Comparison of ENCODE assay signal across 16 mouse cellular contexts in genomic region chr17:84776362-84777000, GRCm38 (mm10). TPM values are rescaled to one million over a fixed set of nuclear protein-coding genes. Genes with fewer than 3 reads are reported as not detected.
A peak's percentile ranks its signal among the peaks of the same experiment; 100 is the strongest.
DNase-seq lines count a peak whose midpoint lies in the region; ATAC-seq and TF ChIP-seq lines count a peak whose summit lies in the region.
"Had no signal": no experiment of that assay in that cellular context is flagged by ENCODE, and none has a peak within 500 bp of the region (broad histone marks: within the 10 kb centered on the region; RNA-seq: fewer than 3 reads in every experiment).

No protein-coding gene starts in this region.

- WGBS in hindbrain, embryonic 12.5 days = 91% methylated on average over 16 of the region's 16 CpGs
- WGBS in hindbrain, embryonic 14.5 days = 94% methylated on average over 16 of the region's 16 CpGs
- WGBS in liver, postnatal 0 days (ENCODE audit: insufficient replicate concordance) = 48% methylated on average over 16 of the region's 16 CpGs

- no peak for ATAC-seq in hindbrain, embryonic 12.5 days (ENCODE audit: low FRiP score)
- ATAC-seq in hindbrain, embryonic 14.5 days (ENCODE audit: low FRiP score) = no peak
- ATAC-seq in liver, postnatal 0 days = peak; percentile 98

- H3K36me3 ChIP-seq in hindbrain, embryonic 12.5 days = peaks cover 22% of the 10 kb centered on the region; the same call in 1 of the 2 replicates
- peaks cover 37% of the 10 kb centered on the region for H3K36me3 ChIP-seq in hindbrain, embryonic 14.5 days (replicated peaks; ENCODE audit: control insufficient read depth, insufficient read depth)
- H3K36me3 ChIP-seq in erythroblast, embryonic 14.5 days (ENCODE audit: control insufficient read depth) = peaks cover 66% of the 10 kb centered on the region
- H3K36me3 ChIP-seq in liver, postnatal 0 days (replicated peaks; ENCODE audit: insufficient read depth, low read length) = peaks cover 49% of the 10 kb centered on the region

- peak; percentile 100 for TF ChIP-seq EP300 in liver, postnatal 0 days (IDR thresholded peaks at IDR 0.05; ENCODE audit: low read depth)

- H3K9me3 ChIP-seq in hindbrain, embryonic 12.5 days (replicated peaks) = no peaks in the 10 kb centered on the region
- no peaks in the 10 kb centered on the region for H3K9me3 ChIP-seq in hindbrain, embryonic 14.5 days (ENCODE audit: control insufficient read depth, low read length)
- no peaks in the 10 kb centered on the region for H3K9me3 ChIP-seq in erythroblast, embryonic 14.5 days (ENCODE audit: control insufficient read depth, low read length)
- no peaks in the 10 kb centered on the region for H3K9me3 ChIP-seq in liver, postnatal 0 days (ENCODE audit: low read length)
- H3K9me3 ChIP-seq: forebrain, embryonic 12.5 days; midbrain, embryonic 12.5 days had no signal

- no peak overlapping the region for H3K4me2 ChIP-seq in hindbrain, embryonic 12.5 days (replicated peaks)
- H3K4me2 ChIP-seq in hindbrain, embryonic 14.5 days (replicated peaks) = no peak overlapping the region
- H3K4me2 ChIP-seq in liver, postnatal 0 days (ENCODE audit: low read depth, low read length) = peak overlapping the region; percentile 66
- H3K4me2 ChIP-seq: forebrain, embryonic 12.5 days; midbrain, embryonic 12.5 days had no signal

- H3K27me3 ChIP-seq in hindbrain, embryonic 12.5 days = no peaks in the 10 kb centered on the region
- no peaks in the 10 kb centered on the region for H3K27me3 ChIP-seq in hindbrain, embryonic 14.5 days (ENCODE audit: control insufficient read depth, insufficient read depth, low read length)
- no peaks in the 10 kb centered on the region for H3K27me3 ChIP-seq in erythroblast, embryonic 14.5 days (ENCODE audit: control insufficient read depth)
- no peaks in the 10 kb centered on the region for H3K27me3 ChIP-seq in liver, postnatal 0 days (ENCODE audit: insufficient read depth, low read length)
- H3K27me3 ChIP-seq: CH12.LX; forebrain, embryonic 12.5 days; midbrain, embryonic 12.5 days had no signal

- no peak for DNase-seq in hindbrain, embryonic 14.5 days (ENCODE audit: low spot score)
- peak; percentile 34 for DNase-seq in c-Kit-positive CD71-negative TER-119-negative erythroid progenitor cells, embryonic 14.5 days (ENCODE audit: low read depth)
- peak; percentile 55 for DNase-seq in liver, postnatal 0 days
- DNase-seq in left cerebral cortex, adult 8-10 months (ENCODE audit: low spot score in 2 of 2) = no peak
- DNase-seq in ovary, postnatal 10 days (ENCODE audit: low spot score) = no peak
- no peak for DNase-seq in kidney, postnatal 25 days
- DNase-seq: adrenal gland, adult 2 months; gastrocnemius, postnatal 14 days; kidney, postnatal 36 days; layer of hippocampus, postnatal 36 days; thymus, adult 18-20 months had no signal

- TF ChIP-seq CTCF in liver, postnatal 0 days (IDR thresholded peaks at IDR 0.05; ENCODE audit: low read depth) = no peak

- H3K4me3 ChIP-seq in hindbrain, embryonic 12.5 days = no peak overlapping the region
- no peak overlapping the region for H3K4me3 ChIP-seq in hindbrain, embryonic 14.5 days (replicated peaks; ENCODE audit: low read length)
- peak overlapping the region; percentile 58 for H3K4me3 ChIP-seq in erythroblast, embryonic 14.5 days (replicated peaks)
- H3K4me3 ChIP-seq in liver, postnatal 0 days (ENCODE audit: low read depth, low read length) = peak overlapping the region; percentile 20; the same call in 1 of the 2 replicates
- H3K4me3 ChIP-seq: forebrain, embryonic 12.5 days; midbrain, embryonic 12.5 days had no signal

- H3K9ac ChIP-seq in hindbrain, embryonic 12.5 days = no peak overlapping the region
- no peak overlapping the region for H3K9ac ChIP-seq in hindbrain, embryonic 14.5 days
- H3K9ac ChIP-seq in liver, postnatal 0 days (replicated peaks) = peak overlapping the region; percentile 58
- H3K9ac ChIP-seq: forebrain, embryonic 12.5 days; midbrain, embryonic 12.5 days had no signal

- no peaks in the 10 kb centered on the region for H3K4me1 ChIP-seq in hindbrain, embryonic 12.5 days
- no peaks in the 10 kb centered on the region for H3K4me1 ChIP-seq in hindbrain, embryonic 14.5 days (replicated peaks; ENCODE audit: control insufficient read depth, insufficient read depth, low read length)
- peaks cover 73% of the 10 kb centered on the region for H3K4me1 ChIP-seq in erythroblast, embryonic 14.5 days (ENCODE audit: control insufficient read depth)
- peaks cover 15% of the 10 kb centered on the region for H3K4me1 ChIP-seq in liver, postnatal 0 days (ENCODE audit: insufficient read depth)
- H3K4me1 ChIP-seq: forebrain, embryonic 12.5 days; midbrain, embryonic 12.5 days had no signal

- 0 out of 2 replicates have a peak overlapping the region, but pooled peaks have one; percentile 23 for H3K27ac ChIP-seq in hindbrain, embryonic 12.5 days
- H3K27ac ChIP-seq in hindbrain, embryonic 14.5 days = no peak overlapping the region
- H3K27ac ChIP-seq in liver, postnatal 0 days (ENCODE audit: low read depth) = peak overlapping the region; percentile 98
- H3K27ac ChIP-seq: forebrain, embryonic 12.5 days; midbrain, embryonic 12.5 days had no signal

RNA-seq across cellular contexts. Expression of gene Lrpprc, which starts 14.1 kb away (rescaled TPM):
- polyA plus RNA-seq in hindbrain, embryonic 12.5 days (2016; fragmentation: Nextera tagmentation; extraction: Ambion mirVana) = 52.0 and 52.3 TPM in 2 replicates
- polyA plus RNA-seq in hindbrain, embryonic 14.5 days (2014; fragmentation: Nextera tagmentation; extraction: Ambion mirVana) = 50.7 and 51.1 TPM in 2 replicates
- polyA plus RNA-seq in erythroblast, embryonic 14.5 days (2012) = 0.26 and 0.31 TPM in 2 replicates
- 29.2 and 33.9 TPM in 2 replicates for polyA plus RNA-seq in liver, postnatal 0 days (2015; fragmentation: Nextera tagmentation; extraction: Ambion mirVana)
- 10 to 100 TPM; 55.7 to 59.4 (median 57.9) TPM for total RNA-seq in left cerebral cortex, adult 8-10 months (2022)

Comparison
In these comparisons a context has a peak if more than half of its experiments do, and no peak if none do; other contexts are left out.
1. H3K4me3 ChIP-seq: peak in erythroblast, embryonic 14.5 days (single experiment) and liver, postnatal 0 days (single experiment); none in hindbrain, embryonic 12.5 days (single experiment) and hindbrain, embryonic 14.5 days (single experiment).
2. DNase-seq: peak in c-Kit-positive CD71-negative TER-119-negative erythroid progenitor cells, embryonic 14.5 days (single experiment) and liver, postnatal 0 days (single experiment); none in hindbrain, embryonic 14.5 days (single experiment), left cerebral cortex, adult 8-10 months (0 of 2), ovary, postnatal 10 days (single experiment) and kidney, postnatal 25 days (0 of 2).
3. RNA of gene Lrpprc, which starts 14.1 kb away (polyA plus RNA-seq): 52.0 to 52.3 TPM in hindbrain, embryonic 12.5 days, 50.7 to 51.1 TPM in hindbrain, embryonic 14.5 days and 29.2 to 33.9 TPM in liver, postnatal 0 days; 0.26 to 0.31 TPM in erythroblast, embryonic 14.5 days; every median in the first group is over 10 times any median in the second.